Mouse (Mus musculus) forebrain, embryonic 15.5 days (tissue): ENCODE data around the gene Spock2. TPM values are rescaled to one million over a fixed set of nuclear protein-coding genes. Genes with fewer than 3 reads are reported as not detected.

Source experiments
- ATAC-seq: fragments of 200-750 bp; cut with Nextera tagmentation; replicated peaks from 2 replicates; pipeline ENCODE4 v1.8.0; 2017; ENCODE audit warnings: mild to moderate bottlenecking, moderate TSS enrichment, moderate library complexity
- H3K27ac ChIP-seq: fragments of 300-500 bp; sonication (generic); replicated peaks from 2 replicates; pipeline ENCODE4 v1.5.1; 2015; ENCODE audit warnings: mild to moderate bottlenecking, inconsistent platforms
- H3K27me3 ChIP-seq: fragments of 300-500 bp; sonication (generic); 2 replicates; pipeline ENCODE4 v1.6.1; 2015; ENCODE audit warnings: inconsistent platforms
- H3K36me3 ChIP-seq: fragments of 300-500 bp; sonication (generic); 2 replicates; pipeline ENCODE4 v1.6.1; 2015; ENCODE audit warnings: mild to moderate bottlenecking, inconsistent platforms
- H3K4me1 ChIP-seq: fragments of 300-500 bp; sonication (generic); 2 replicates; pipeline ENCODE4 v1.6.1; 2015; ENCODE audit warnings: inconsistent platforms
- H3K4me2 ChIP-seq: fragments of 300-500 bp; sonication (generic); replicated peaks from 2 replicates; pipeline ENCODE4 v1.6.1; 2015; ENCODE audit warnings: mild to moderate bottlenecking, inconsistent platforms
- H3K4me3 ChIP-seq: fragments of 300-500 bp; sonication (generic); 2 replicates; pipeline ENCODE4 v1.5.1; 2015; ENCODE audit warnings: mild to moderate bottlenecking, inconsistent platforms
- H3K9ac ChIP-seq: fragments of 300-500 bp; sonication (generic); replicated peaks from 2 replicates; pipeline ENCODE4 v1.6.1; 2015; ENCODE audit warnings: mild to moderate bottlenecking, inconsistent platforms
- H3K9me3 ChIP-seq: fragments of 300-500 bp; sonication (generic); 2 replicates; pipeline ENCODE4 v1.6.1; 2016; ENCODE audit warnings: inconsistent platforms
- WGBS: fragments of 180-500 bp; shearing (Covaris S2); methylation state at CpG from one replicate; pipeline ENCODE4 v1.1.7; 2015; ENCODE audit warnings: mixed read lengths; 5-methylcytosine and 5-hydroxymethylcytosine counted together
- polyA plus RNA-seq: library from polyadenylated mRNA; unstranded; fragments of >200 nt; fragmentation: Nextera tagmentation; extraction: Ambion mirVana; gene quantifications from 2 replicates; pipeline ENCODE4 v1.2.1, GENCODE M21; 2015

The Spock2 gene
- polyA plus RNA-seq, 1 experiment from 2014 or later, result 48.1 TPM

DNA sequence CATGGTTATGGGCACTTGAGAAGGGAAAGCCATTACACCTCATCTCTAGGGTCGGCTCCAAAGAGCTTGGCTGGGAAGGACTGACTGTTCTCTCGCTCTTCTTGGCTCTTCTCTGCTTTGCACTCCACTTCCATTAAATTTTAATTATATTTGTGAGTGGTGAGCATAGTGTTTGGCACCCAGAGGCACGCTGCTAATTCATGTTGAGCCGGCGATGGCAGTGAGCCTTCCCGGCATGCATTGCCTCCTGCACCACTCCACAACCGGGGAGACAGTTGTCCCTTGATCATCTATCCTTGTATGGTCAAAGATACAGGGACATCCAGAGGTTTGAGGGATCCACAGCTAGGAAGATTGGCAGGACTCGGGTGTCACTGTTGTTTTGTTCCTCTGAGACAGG lies 4.0 kb downstream of the Spock2 start:
- ATAC-seq, result no peak
- H3K4me1 ChIP-seq, result peaks cover 43% of the 10 kb centered on the region
- no peaks in the 10 kb centered on the region for H3K36me3 ChIP-seq
- no peak overlapping the region; the same call in 1 of the 2 replicates for H3K4me2 ChIP-seq
- H3K4me3 ChIP-seq, result no peak overlapping the region
- H3K9me3 ChIP-seq, result no peaks in the 10 kb centered on the region
- peaks cover 4% of the 10 kb centered on the region; the same call in 1 of the 2 replicates for H3K27me3 ChIP-seq
- 0 out of 2 replicates have a peak overlapping the region, but pooled peaks have one; percentile 5 for H3K27ac ChIP-seq
- no peak overlapping the region for H3K9ac ChIP-seq
- WGBS, result 65% methylated on average over 8 of the region's 8 CpGs

- 91% methylated on average over 10 of the region's 10 CpGs for WGBS
- Histone ChIP-seq H3K4me1 (peaks cover 43% of the 10 kb centered on the region), H3K36me3 (no peaks in the 10 kb centered on the region), H3K4me3 (no peak overlapping the region), H3K9me3 (no peaks in the 10 kb centered on the region), H3K27ac (no peak overlapping the region), H3K4me2 (no peak overlapping the region), H3K9ac (no peak overlapping the region), H3K27me3 (peaks cover 4% of the 10 kb centered on the region; the same call in 1 of the 2 replicates)
- no peak for ATAC-seq
These were observed 5.0 kb downstream of the Spock2 start for GRCm38 (mm10) chr10:60110908-60111475.

GRCm38 (mm10) chr10:60113965-60114690 lies 8.1 kb downstream of the Spock2 start:
- H3K27me3 ChIP-seq, result no peaks in the 10 kb centered on the region
- no peak overlapping the region for H3K4me2 ChIP-seq
- H3K9ac ChIP-seq, result no peak overlapping the region
- ATAC-seq, result no peak
- WGBS, result 95% methylated on average over 9 of the region's 9 CpGs
- H3K4me3 ChIP-seq, result no peak overlapping the region
- H3K36me3 ChIP-seq, result no peaks in the 10 kb centered on the region
- peaks cover 34% of the 10 kb centered on the region for H3K4me1 ChIP-seq
- H3K9me3 ChIP-seq, result no peaks in the 10 kb centered on the region
- no peak overlapping the region; the same call in 1 of the 2 replicates for H3K27ac ChIP-seq

- no peaks in the 10 kb centered on the region for H3K36me3 ChIP-seq
- peak overlapping the region; percentile 24 for H3K4me3 ChIP-seq
- no peaks in the 10 kb centered on the region for H3K27me3 ChIP-seq
- peak; percentile 95 for ATAC-seq
- peak overlapping the region; percentile 82 for H3K27ac ChIP-seq
- H3K9me3 ChIP-seq, result no peaks in the 10 kb centered on the region
- WGBS, result 2% methylated on average over 14 of the region's 14 CpGs
- peak overlapping the region; percentile 50 for H3K4me2 ChIP-seq
- peak overlapping the region; percentile 30 for H3K9ac ChIP-seq
- H3K4me1 ChIP-seq, result peaks cover 26% of the 10 kb centered on the region
These were observed 9.5 kb downstream of the Spock2 start for GRCm38 (mm10) chr10:60115345-60116185.

DNA sequence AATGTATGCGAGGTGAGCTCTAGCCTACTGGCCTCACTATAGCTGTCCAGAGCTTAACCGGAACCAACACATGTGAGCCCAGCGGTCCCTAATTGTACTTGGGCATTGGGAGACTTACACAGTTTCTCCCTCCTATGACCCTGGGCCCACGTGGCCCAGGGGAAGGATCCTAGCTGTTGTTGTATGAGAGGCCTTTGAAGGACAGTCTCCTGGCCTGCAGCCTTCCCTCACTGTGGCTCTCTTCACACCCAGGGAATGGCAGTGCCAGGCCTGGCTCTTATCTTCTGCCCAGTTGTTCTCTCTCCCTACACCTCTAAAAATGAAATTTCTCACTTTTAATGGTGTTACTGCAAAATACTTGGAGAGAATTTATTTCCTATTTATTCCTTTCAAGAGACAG lies 11.0 kb downstream of the Spock2 start:
- Histone ChIP-seq H3K4me2 (no peak overlapping the region), H3K27me3 (no peaks in the 10 kb centered on the region), H3K36me3 (no peaks in the 10 kb centered on the region), H3K4me1 (peaks cover 26% of the 10 kb centered on the region), H3K27ac (0 out of 2 replicates have a peak overlapping the region, but pooled peaks have one; percentile 82), H3K9ac (no peak overlapping the region), H3K9me3 (no peaks in the 10 kb centered on the region), H3K4me3 (no peak overlapping the region)
- no peak for ATAC-seq
- WGBS, result 52% methylated on average over 4 of the region's 4 CpGs

- Histone ChIP-seq H3K27ac (no peak overlapping the region), H3K27me3 (no peaks in the 10 kb centered on the region), H3K36me3 (no peaks in the 10 kb centered on the region), H3K4me3 (no peak overlapping the region), H3K4me2 (no peak overlapping the region), H3K4me1 (peaks cover 26% of the 10 kb centered on the region), H3K9me3 (no peaks in the 10 kb centered on the region), H3K9ac (no peak overlapping the region)
- 51% methylated on average over 7 of the region's 7 CpGs for WGBS
- no peak for ATAC-seq
These were observed 12.4 kb downstream of the Spock2 start for GRCm38 (mm10) chr10:60118464-60118863.

DNA sequence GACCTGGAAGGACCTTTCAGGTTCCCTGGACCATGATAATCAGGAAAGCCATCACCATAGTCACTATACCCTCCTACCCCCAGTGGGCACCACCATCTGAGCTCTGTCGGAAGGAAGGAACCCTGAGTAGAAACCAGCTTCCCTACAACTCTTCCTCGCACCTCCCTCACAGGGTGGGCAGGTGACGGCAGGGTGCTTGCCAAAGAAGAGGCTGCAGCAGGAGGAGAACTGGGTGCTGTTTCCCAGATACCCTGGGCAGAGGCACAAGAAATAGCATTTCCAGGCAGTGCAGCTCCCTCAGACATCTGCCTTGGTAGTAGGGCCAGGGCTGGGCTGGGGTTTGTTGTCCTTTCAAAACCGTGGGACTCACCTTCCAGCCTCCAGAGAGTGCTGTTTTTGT lies 14.6 kb downstream of the Spock2 start:
- WGBS, result 73% methylated on average over 4 of the region's 4 CpGs
- Histone ChIP-seq H3K4me3 (no peak overlapping the region), H3K27me3 (no peaks in the 10 kb centered on the region), H3K9me3 (no peaks in the 10 kb centered on the region), H3K9ac (no peak overlapping the region), H3K4me1 (peaks cover 18% of the 10 kb centered on the region), H3K27ac (no peak overlapping the region), H3K4me2 (no peak overlapping the region), H3K36me3 (no peaks in the 10 kb centered on the region)
- no peak for ATAC-seq

DNA sequence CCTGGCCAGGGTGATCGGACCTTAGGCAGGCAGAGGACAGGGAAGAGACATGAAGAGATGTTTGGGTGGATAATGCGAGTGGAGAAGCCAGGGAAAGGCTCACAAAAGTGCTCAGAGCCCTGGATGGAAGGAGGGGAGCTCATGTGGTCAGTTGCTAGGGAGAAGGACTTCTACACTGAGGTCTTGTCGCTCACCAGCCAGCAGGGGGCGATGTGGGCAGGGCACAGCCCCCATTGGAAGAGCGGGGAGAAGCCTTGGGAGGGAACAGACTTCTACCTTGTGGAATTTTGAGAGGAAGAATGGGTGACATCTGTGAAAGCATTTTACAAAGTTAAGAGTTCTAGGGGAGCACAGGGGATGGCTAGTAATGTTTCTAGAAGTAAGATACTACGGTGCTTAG lies 18.1 kb downstream of the Spock2 start:
- Histone ChIP-seq H3K9ac (no peak overlapping the region), H3K4me3 (no peak overlapping the region), H3K27ac (no peak overlapping the region), H3K27me3 (no peaks in the 10 kb centered on the region), H3K9me3 (no peaks in the 10 kb centered on the region), H3K4me2 (no peak overlapping the region), H3K36me3 (0 out of 2 replicates have a peak, but pooled peaks cover 3% of the 10 kb centered on the region), H3K4me1 (no peaks in the 10 kb centered on the region)
- ATAC-seq, result no peak
- 60% methylated on average over 6 of the region's 6 CpGs for WGBS

DNA sequence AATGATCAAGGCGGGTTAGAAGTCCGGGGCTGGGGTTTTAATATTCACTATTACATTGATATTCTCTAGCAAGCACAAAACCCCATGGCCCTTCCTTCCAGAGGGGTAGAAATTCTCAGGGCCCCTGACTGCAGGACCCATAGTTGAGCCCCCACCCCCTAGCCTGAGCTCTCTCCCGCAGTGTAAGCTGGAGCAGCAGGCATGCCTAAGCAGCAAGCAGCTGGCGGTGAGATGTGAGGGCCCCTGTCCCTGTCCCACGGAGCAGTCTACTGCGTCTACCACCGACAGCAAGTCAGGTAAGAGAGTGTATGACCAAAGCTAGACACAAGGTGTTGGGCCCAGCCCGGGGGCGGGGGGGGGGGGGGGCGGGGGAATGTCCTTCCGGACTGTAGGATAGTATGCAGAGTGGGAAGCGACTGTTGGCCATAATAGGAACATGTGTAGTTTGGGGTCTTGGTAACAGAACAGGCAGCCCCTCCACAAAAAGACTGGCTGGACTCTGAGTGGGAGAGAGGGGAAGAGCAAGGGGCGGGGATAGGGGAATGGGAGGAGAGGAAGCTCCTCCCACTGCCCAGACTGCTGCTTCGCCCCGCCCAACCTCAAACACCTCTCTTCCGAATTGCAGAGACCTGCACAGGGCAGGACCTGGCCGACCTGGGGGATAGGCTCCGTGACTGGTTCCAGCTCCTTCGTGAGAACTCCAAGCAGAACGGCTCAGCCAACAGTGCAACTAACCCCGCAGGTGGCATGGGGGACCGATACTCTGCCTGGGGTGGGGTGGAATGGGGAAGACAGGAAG lies 19.7 kb downstream of the Spock2 start:
- Histone ChIP-seq H3K9me3 (no peaks in the 10 kb centered on the region), H3K4me1 (no peaks in the 10 kb centered on the region), H3K36me3 (peaks cover 13% of the 10 kb centered on the region; the same call in 1 of the 2 replicates), H3K9ac (no peak overlapping the region), H3K4me2 (no peak overlapping the region), H3K4me3 (no peak overlapping the region), H3K27me3 (no peaks in the 10 kb centered on the region), H3K27ac (no peak overlapping the region)
- ATAC-seq, result peak; percentile 12; the same call in 1 of the 2 replicates
- WGBS, result 23% methylated on average over 22 of the region's 22 CpGs

DNA sequence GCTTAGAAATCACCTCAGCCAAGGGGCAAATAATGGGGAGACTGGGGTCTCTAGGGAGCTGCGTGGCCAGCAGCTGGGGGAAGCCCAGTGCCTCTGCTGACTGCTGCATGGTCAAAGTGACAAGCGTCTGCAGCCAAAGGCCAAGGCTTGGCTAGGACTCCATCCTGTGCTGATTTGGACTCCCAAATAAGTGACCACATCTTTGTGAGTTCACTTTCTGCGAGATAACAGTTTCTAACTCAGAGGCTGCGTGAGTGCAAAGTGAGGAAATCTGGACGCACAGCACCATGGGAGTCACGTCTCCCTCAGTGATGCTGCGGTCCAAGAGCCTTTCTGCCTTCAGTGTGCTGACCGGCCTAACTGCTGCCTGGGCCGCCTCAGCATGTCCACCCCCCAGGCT lies 22.3 kb downstream of the Spock2 start:
- no peak overlapping the region for H3K4me3 ChIP-seq
- H3K27me3 ChIP-seq, result no peaks in the 10 kb centered on the region
- no peaks in the 10 kb centered on the region for H3K4me1 ChIP-seq
- no peaks in the 10 kb centered on the region for H3K9me3 ChIP-seq
- H3K36me3 ChIP-seq, result peaks cover 16% of the 10 kb centered on the region; the same call in 1 of the 2 replicates
- no peak overlapping the region for H3K4me2 ChIP-seq
- WGBS, result 90% methylated on average over 9 of the region's 9 CpGs
- no peak for ATAC-seq
- H3K27ac ChIP-seq, result no peak overlapping the region
- no peak overlapping the region for H3K9ac ChIP-seq

GRCm38 (mm10) chr10:60130504-60130903 lies 24.5 kb downstream of the Spock2 start:
- no peak overlapping the region for H3K9ac ChIP-seq
- no peak overlapping the region for H3K4me3 ChIP-seq
- H3K9me3 ChIP-seq, result no peaks in the 10 kb centered on the region
- ATAC-seq, result no peak
- peaks cover 16% of the 10 kb centered on the region; the same call in 1 of the 2 replicates for H3K36me3 ChIP-seq
- no peaks in the 10 kb centered on the region for H3K4me1 ChIP-seq
- H3K4me2 ChIP-seq, result no peak overlapping the region
- WGBS, result 88% methylated on average over 4 of the region's 4 CpGs
- H3K27me3 ChIP-seq, result no peaks in the 10 kb centered on the region
- H3K27ac ChIP-seq, result no peak overlapping the region
